Mouse (Mus musculus): ENCODE measurements around the gene Eral1. TPM values are rescaled to one million over a fixed set of nuclear protein-coding genes. Genes with fewer than 3 reads are reported as not detected.

Eral1 gene
- polyA plus RNA-seq, 1 experiment from 2014 or later: 33.3 TPM

GRCm38 (mm10) chr11:78116146-78116410 is 35.9 kb upstream of the Eral1 start:
- Histone ChIP-seq H3K9ac (ENCODE audit: low read depth, low read length) (peak overlapping the region; percentile 92), H3K4me3 (ENCODE audit: low read depth, low read length) (peak overlapping the region; percentile 84), H3K4me1 (ENCODE audit: control insufficient read depth, insufficient read depth, low read length) (peaks cover 52% of the 10 kb centered on the region), H3K9me3 (replicated peaks; ENCODE audit: control insufficient read depth, low read length, poor library complexity, severe bottlenecking) (no peaks in the 10 kb centered on the region), H3K27ac (ENCODE audit: low read length) (peak overlapping the region; percentile 90), H3K27me3 (ENCODE audit: control insufficient read depth, insufficient read depth, low read depth, low read length) (no peaks in the 10 kb centered on the region), H3K4me2 (ENCODE audit: low read length) (peak overlapping the region; percentile 80), H3K36me3 (ENCODE audit: control insufficient read depth, insufficient read depth, low read length) (no peaks in the 10 kb centered on the region)
- 6% methylated on average over 5 of the region's 5 CpGs for WGBS
- ATAC-seq: no peak

- no peaks in the 10 kb centered on the region for H3K36me3 ChIP-seq (ENCODE audit: control insufficient read depth, insufficient read depth, low read length)
- peak overlapping the region; percentile 84 for H3K4me3 ChIP-seq (ENCODE audit: low read depth, low read length)
- ATAC-seq: peak; percentile 99
- H3K9ac ChIP-seq (ENCODE audit: low read depth, low read length): peak overlapping the region; percentile 92
- H3K27ac ChIP-seq (ENCODE audit: low read length): peak overlapping the region; percentile 90
- H3K9me3 ChIP-seq (replicated peaks; ENCODE audit: control insufficient read depth, low read length, poor library complexity, severe bottlenecking): no peaks in the 10 kb centered on the region
- under 1% methylated on average over 29 of the region's 37 CpGs for WGBS
- H3K4me1 ChIP-seq (ENCODE audit: control insufficient read depth, insufficient read depth, low read length): peaks cover 47% of the 10 kb centered on the region
- H3K27me3 ChIP-seq (ENCODE audit: control insufficient read depth, insufficient read depth, low read depth, low read length): no peaks in the 10 kb centered on the region
- H3K4me2 ChIP-seq (ENCODE audit: low read length): peak overlapping the region; percentile 80
Measured at GRCm38 (mm10) chr11:78115367-78116145, 35.4 kb upstream of the Eral1 start.

DNA sequence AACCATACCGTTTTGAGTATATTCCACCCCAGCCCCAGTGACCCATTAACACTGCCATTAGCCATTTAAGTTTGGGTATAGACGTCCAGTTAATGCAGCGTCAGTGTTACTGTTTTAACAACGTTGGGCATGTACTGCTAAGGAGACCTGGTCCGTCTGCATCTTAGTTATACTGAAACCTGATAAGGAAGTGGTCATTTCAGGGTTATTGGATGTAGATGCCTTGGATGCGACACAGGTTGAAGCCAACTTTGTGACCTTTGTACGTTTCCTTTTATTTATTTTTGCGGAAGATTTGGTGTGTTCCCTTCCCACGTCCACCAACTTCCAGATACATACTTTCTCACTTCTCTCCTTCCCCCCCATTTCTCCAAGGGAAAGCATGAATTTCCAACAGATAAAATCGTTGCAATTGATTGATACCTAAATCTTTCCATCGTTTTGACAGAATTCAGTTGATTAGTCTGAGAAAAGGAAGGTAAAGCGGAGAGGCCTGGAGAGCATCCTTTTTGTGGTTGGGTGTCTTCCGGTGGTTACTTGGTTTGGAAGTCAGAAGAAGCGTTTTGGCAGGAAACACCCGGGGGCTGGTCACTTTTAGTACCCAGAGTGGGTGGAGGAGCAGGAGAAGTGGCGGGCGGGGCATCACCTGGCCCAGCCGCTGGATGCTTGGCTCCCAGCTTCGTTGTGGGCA is 34.6 kb upstream of the Eral1 start:
- Histone ChIP-seq H3K4me2 (ENCODE audit: low read length) (peak overlapping the region; percentile 80), H3K9ac (ENCODE audit: low read depth, low read length) (peak overlapping the region; percentile 92), H3K36me3 (ENCODE audit: control insufficient read depth, insufficient read depth, low read length) (no peaks in the 10 kb centered on the region), H3K27me3 (ENCODE audit: control insufficient read depth, insufficient read depth, low read depth, low read length) (no peaks in the 10 kb centered on the region), H3K9me3 (replicated peaks; ENCODE audit: control insufficient read depth, low read length, poor library complexity, severe bottlenecking) (no peaks in the 10 kb centered on the region), H3K4me1 (ENCODE audit: control insufficient read depth, insufficient read depth, low read length) (peaks cover 44% of the 10 kb centered on the region), H3K27ac (ENCODE audit: low read length) (peak overlapping the region; percentile 90), H3K4me3 (ENCODE audit: low read depth, low read length) (peak overlapping the region; percentile 84)
- WGBS: 8% methylated on average over 19 of the region's 19 CpGs
- no peak for ATAC-seq

DNA sequence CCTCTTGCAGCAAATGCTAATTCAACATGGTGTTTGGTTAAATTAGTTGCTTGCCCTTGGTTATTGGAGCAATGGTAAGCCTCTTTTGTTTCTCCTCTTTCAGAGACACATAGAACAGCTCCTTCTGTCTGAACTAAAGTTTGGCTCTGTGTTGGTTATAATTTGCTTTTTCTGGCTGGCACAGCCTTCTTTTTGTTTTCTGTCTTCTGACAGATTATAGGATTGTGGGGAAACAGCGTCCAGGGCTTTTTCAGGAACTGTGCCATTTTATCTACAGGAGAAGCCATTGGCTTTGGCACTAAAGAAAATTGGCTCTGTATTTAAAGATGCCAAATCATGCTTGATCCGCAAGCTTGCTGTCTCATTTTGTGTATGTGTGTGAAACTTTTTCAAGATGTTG is 33.4 kb upstream of the Eral1 start:
- Histone ChIP-seq H3K4me1 (ENCODE audit: control insufficient read depth, insufficient read depth, low read length) (peaks cover 38% of the 10 kb centered on the region), H3K9me3 (replicated peaks; ENCODE audit: control insufficient read depth, low read length, poor library complexity, severe bottlenecking) (no peaks in the 10 kb centered on the region), H3K27me3 (ENCODE audit: control insufficient read depth, insufficient read depth, low read depth, low read length) (no peaks in the 10 kb centered on the region), H3K4me2 (ENCODE audit: low read length) (no peak overlapping the region), H3K4me3 (ENCODE audit: low read depth, low read length) (no peak overlapping the region), H3K27ac (ENCODE audit: low read length) (0 out of 2 replicates have a peak overlapping the region, but pooled peaks have one; percentile 17), H3K36me3 (ENCODE audit: control insufficient read depth, insufficient read depth, low read length) (no peaks in the 10 kb centered on the region), H3K9ac (ENCODE audit: low read depth, low read length) (no peak overlapping the region)
- 53% methylated on average over 2 of the region's 2 CpGs for WGBS
- ATAC-seq: no peak

- Histone ChIP-seq H3K9ac (ENCODE audit: low read depth, low read length) (no peak overlapping the region), H3K36me3 (ENCODE audit: control insufficient read depth, insufficient read depth, low read length) (0 out of 2 replicates have a peak, but pooled peaks cover 2% of the 10 kb centered on the region), H3K4me3 (ENCODE audit: low read depth, low read length) (no peak overlapping the region), H3K4me1 (ENCODE audit: control insufficient read depth, insufficient read depth, low read length) (no peaks in the 10 kb centered on the region), H3K27ac (ENCODE audit: low read length) (no peak overlapping the region), H3K27me3 (ENCODE audit: control insufficient read depth, insufficient read depth, low read depth, low read length) (no peaks in the 10 kb centered on the region), H3K4me2 (ENCODE audit: low read length) (no peak overlapping the region), H3K9me3 (replicated peaks; ENCODE audit: control insufficient read depth, low read length, poor library complexity, severe bottlenecking) (no peaks in the 10 kb centered on the region)
- no peak for ATAC-seq
- 96% methylated on average over 5 of the region's 5 CpGs for whole genome bisulfite sequencing
Measured at GRCm38 (mm10) chr11:78104501-78104900, 24.3 kb upstream of the Eral1 start.

GRCm38 (mm10) chr11:78102958-78103747 is 23.0 kb upstream of the Eral1 start:
- Histone ChIP-seq H3K27ac (ENCODE audit: low read length) (no peak overlapping the region), H3K4me2 (ENCODE audit: low read length) (no peak overlapping the region), H3K9me3 (replicated peaks; ENCODE audit: control insufficient read depth, low read length, poor library complexity, severe bottlenecking) (no peaks in the 10 kb centered on the region), H3K36me3 (ENCODE audit: control insufficient read depth, insufficient read depth, low read length) (0 out of 2 replicates have a peak, but pooled peaks cover 2% of the 10 kb centered on the region), H3K4me1 (ENCODE audit: control insufficient read depth, insufficient read depth, low read length) (no peaks in the 10 kb centered on the region), H3K27me3 (ENCODE audit: control insufficient read depth, insufficient read depth, low read depth, low read length) (no peaks in the 10 kb centered on the region), H3K4me3 (ENCODE audit: low read depth, low read length) (no peak overlapping the region), H3K9ac (ENCODE audit: low read depth, low read length) (no peak overlapping the region)
- 68% methylated on average over 5 of the region's 5 CpGs for WGBS
- no peak for ATAC-seq

DNA sequence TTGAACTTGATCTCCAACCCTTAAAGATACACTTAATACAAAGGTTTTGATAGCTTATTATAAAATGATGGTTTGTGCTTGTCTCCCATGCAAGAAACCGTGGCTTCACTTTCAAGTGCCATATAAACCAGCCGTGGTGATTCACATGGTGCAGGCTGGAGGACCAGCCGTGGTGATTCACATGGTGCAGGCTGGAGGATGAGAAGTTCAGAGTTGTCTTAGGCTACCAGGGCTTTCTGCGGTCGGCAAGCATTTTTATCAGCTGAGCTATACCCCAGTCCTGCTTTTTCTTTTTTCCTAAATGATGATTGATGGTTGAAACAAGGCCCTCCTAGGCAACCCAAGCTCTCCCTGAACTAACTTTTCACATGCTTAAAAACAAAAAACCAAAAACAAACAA is 22.0 kb upstream of the Eral1 start:
- Histone ChIP-seq H3K4me1 (ENCODE audit: control insufficient read depth, insufficient read depth, low read length) (peaks cover 5% of the 10 kb centered on the region), H3K4me2 (ENCODE audit: low read length) (no peak overlapping the region), H3K9me3 (replicated peaks; ENCODE audit: control insufficient read depth, low read length, poor library complexity, severe bottlenecking) (no peaks in the 10 kb centered on the region), H3K27me3 (ENCODE audit: control insufficient read depth, insufficient read depth, low read depth, low read length) (no peaks in the 10 kb centered on the region), H3K9ac (ENCODE audit: low read depth, low read length) (no peak overlapping the region), H3K4me3 (ENCODE audit: low read depth, low read length) (no peak overlapping the region), H3K36me3 (ENCODE audit: control insufficient read depth, insufficient read depth, low read length) (no peaks in the 10 kb centered on the region), H3K27ac (ENCODE audit: low read length) (no peak overlapping the region)
- ATAC-seq: no peak
- WGBS: 88% methylated on average over 5 of the region's 5 CpGs

GRCm38 (mm10) chr11:78100746-78101145 is 20.6 kb upstream of the Eral1 start:
- Histone ChIP-seq H3K27ac (ENCODE audit: low read length) (no peak overlapping the region), H3K27me3 (ENCODE audit: control insufficient read depth, insufficient read depth, low read depth, low read length) (no peaks in the 10 kb centered on the region), H3K36me3 (ENCODE audit: control insufficient read depth, insufficient read depth, low read length) (no peaks in the 10 kb centered on the region), H3K9me3 (replicated peaks; ENCODE audit: control insufficient read depth, low read length, poor library complexity, severe bottlenecking) (no peaks in the 10 kb centered on the region), H3K9ac (ENCODE audit: low read depth, low read length) (no peak overlapping the region), H3K4me3 (ENCODE audit: low read depth, low read length) (no peak overlapping the region), H3K4me2 (ENCODE audit: low read length) (no peak overlapping the region), H3K4me1 (ENCODE audit: control insufficient read depth, insufficient read depth, low read length) (peaks cover 18% of the 10 kb centered on the region)
- 91% methylated on average over 11 of the region's 11 CpGs for WGBS
- ATAC-seq: no peak

Measured in midbrain, embryonic 16.5 days (tissue).